Mouse (Mus musculus): ENCODE measurements around the gene Kcnd3. TPM values are rescaled to one million over a fixed set of nuclear protein-coding genes. Genes with fewer than 3 reads are reported as not detected.

The Kcnd3 gene
- total and polyA plus RNA-seq, 3 experiments: 0.05 TPM; not detected in 2

DNA sequence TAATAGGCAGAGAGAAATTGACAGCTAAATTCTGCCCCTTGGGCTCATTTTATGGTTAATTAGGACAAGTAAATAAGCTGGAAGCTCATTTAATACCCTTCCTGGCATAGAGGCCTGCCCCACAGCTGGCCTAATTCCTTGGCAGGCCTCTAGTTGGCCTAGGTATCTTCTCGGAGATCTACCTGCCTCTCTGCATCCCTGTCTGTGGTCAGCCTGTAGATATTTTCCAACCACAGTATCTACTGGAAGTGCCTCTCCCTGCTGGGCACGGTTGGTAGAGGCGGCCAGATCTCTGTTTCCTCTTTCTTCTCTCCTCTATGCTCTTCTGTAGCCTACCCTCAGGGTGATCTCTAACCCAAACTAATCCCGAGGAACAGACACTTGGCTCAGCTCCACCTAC, 267.8 kb downstream of the Kcnd3 start:
- H3K36me3 ChIP-seq (replicated peaks): peaks cover 80% of the 10 kb centered on the region
- TF ChIP-seq TAL1 (conservative IDR thresholded peaks at IDR 0.05; ENCODE audit: low read depth, low read length) (no peak), GATA2 (IDR thresholded peaks at IDR 0.05; ENCODE audit: borderline replicate concordance, low read depth, low read length) (no peak), GATA1 (IDR thresholded peaks at IDR 0.05; ENCODE audit: borderline replicate concordance, low read length) (no peak), CTCF (IDR thresholded peaks at IDR 0.05; ENCODE audit: low read depth, low read length) (no peak), POLR2AphosphoS5 (IDR thresholded peaks at IDR 0.05; ENCODE audit: insufficient replicate concordance, low read depth, low read length) (no peak)
- ATAC-seq (ENCODE audit: extremely low read depth, insufficient number of reproducible peaks, low FRiP score, poor library complexity, severe bottlenecking) (no peak), DNase-seq (ENCODE audit: low spot score) (no peak)
- no peak overlapping the region for H3K4me3 ChIP-seq (ENCODE audit: low read depth, low read length)
- H3K9me3 ChIP-seq (replicated peaks): no peaks in the 10 kb centered on the region
- H3K4me1 ChIP-seq (ENCODE audit: insufficient read depth, low read depth, low read length): peaks cover 21% of the 10 kb centered on the region
- H3K27me3 ChIP-seq (ENCODE audit: insufficient read depth, low read length): no peaks in the 10 kb centered on the region

DNA sequence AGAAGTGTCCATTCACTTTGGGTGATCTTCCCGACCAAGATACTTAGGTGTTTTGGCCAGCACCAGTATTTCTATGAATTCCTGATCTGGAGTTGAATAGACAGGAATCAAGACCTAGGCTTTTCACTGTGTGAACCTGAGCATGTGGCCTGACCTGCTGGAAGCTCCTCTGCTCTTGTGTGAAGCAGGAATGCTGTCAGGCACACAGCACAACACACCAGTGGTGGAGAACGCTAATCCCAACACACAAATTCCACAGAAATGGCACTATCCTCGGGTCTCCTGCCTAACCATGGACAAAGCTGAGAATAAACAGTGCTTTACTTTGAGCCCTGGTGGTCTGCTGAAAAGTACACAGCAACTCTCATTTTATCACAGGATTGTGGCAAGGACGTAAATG, 268.4 kb downstream of the Kcnd3 start:
- Histone ChIP-seq H3K36me3 (replicated peaks) (peaks cover 82% of the 10 kb centered on the region), H3K9me3 (replicated peaks) (no peaks in the 10 kb centered on the region), H3K4me3 (ENCODE audit: low read depth, low read length) (no peak overlapping the region), H3K27me3 (ENCODE audit: insufficient read depth, low read length) (no peaks in the 10 kb centered on the region), H3K4me1 (ENCODE audit: insufficient read depth, low read depth, low read length) (peaks cover 21% of the 10 kb centered on the region)
- ATAC-seq (ENCODE audit: extremely low read depth, insufficient number of reproducible peaks, low FRiP score, poor library complexity, severe bottlenecking) (no peak), DNase-seq (ENCODE audit: low spot score) (no peak)
- TF ChIP-seq GATA1 (IDR thresholded peaks at IDR 0.05; ENCODE audit: borderline replicate concordance, low read length) (no peak), TAL1 (conservative IDR thresholded peaks at IDR 0.05; ENCODE audit: low read depth, low read length) (no peak), CTCF (IDR thresholded peaks at IDR 0.05; ENCODE audit: low read depth, low read length) (no peak), POLR2AphosphoS5 (IDR thresholded peaks at IDR 0.05; ENCODE audit: insufficient replicate concordance, low read depth, low read length) (no peak), GATA2 (IDR thresholded peaks at IDR 0.05; ENCODE audit: borderline replicate concordance, low read depth, low read length) (no peak)

DNA sequence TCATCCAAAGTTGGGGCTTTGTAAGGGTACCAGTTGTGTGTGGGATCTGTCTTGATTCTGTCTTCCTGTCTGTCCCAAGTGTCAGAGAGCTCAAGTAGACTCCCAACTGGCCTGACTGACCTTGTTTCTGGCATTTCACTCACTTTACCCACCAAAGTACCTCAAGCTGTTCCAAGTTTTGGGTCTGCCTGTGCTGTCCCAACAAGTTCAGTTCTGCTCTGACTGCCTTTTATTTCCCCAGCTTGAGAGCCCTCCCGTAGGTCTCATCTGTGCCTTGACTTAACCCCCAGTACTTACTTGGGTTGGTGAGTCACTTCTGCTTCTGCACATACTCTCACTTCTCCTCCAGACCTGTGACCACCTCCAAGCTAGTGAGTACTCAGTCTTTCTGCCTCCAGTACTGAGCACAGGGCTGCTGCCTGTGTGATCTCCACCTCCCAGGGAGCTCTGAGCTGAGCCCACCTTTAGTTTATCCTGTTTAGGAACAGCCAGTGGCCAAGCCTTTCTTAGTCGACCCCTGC, 269.6 kb downstream of the Kcnd3 start:
- ATAC-seq (ENCODE audit: extremely low read depth, insufficient number of reproducible peaks, low FRiP score, poor library complexity, severe bottlenecking) (no peak), DNase-seq (ENCODE audit: low spot score) (no peak)
- Histone ChIP-seq H3K4me3 (ENCODE audit: low read depth, low read length) (no peak overlapping the region), H3K9me3 (replicated peaks) (no peaks in the 10 kb centered on the region), H3K27me3 (ENCODE audit: insufficient read depth, low read length) (no peaks in the 10 kb centered on the region), H3K36me3 (replicated peaks) (peaks cover 75% of the 10 kb centered on the region), H3K4me1 (ENCODE audit: insufficient read depth, low read depth, low read length) (peaks cover 10% of the 10 kb centered on the region)
- TF ChIP-seq POLR2AphosphoS5 (IDR thresholded peaks at IDR 0.05; ENCODE audit: insufficient replicate concordance, low read depth, low read length) (no peak), TAL1 (conservative IDR thresholded peaks at IDR 0.05; ENCODE audit: low read depth, low read length) (no peak), GATA2 (IDR thresholded peaks at IDR 0.05; ENCODE audit: borderline replicate concordance, low read depth, low read length) (no peak), CTCF (IDR thresholded peaks at IDR 0.05; ENCODE audit: low read depth, low read length) (no peak), GATA1 (IDR thresholded peaks at IDR 0.05; ENCODE audit: borderline replicate concordance, low read length) (no peak)

DNA sequence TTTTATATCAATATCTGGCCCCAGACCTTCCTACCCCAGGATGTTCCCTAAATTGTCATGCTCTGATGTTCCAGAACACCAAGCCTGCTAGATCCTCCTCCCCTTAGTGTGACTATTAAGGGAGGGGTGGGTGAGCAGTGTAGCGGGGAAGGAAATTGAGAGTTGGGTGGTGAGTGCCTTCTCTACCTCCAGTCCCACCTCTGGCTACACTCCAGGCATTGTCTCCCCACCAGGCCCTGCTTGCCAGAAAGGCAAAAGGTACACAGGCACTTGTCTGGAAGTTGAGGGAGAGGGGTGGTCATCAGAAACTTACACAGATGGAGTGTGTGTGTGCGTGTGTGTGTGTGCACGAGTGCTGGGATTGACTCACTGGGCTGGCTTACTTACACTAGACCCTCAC, 270.4 kb downstream of the Kcnd3 start:
- no peak for ATAC-seq (ENCODE audit: extremely low read depth, insufficient number of reproducible peaks, low FRiP score, poor library complexity, severe bottlenecking)
- DNase-seq (ENCODE audit: low spot score): no peak
- peaks cover 74% of the 10 kb centered on the region for H3K36me3 ChIP-seq (replicated peaks)
- H3K27me3 ChIP-seq (ENCODE audit: insufficient read depth, low read length): no peaks in the 10 kb centered on the region
- no peaks in the 10 kb centered on the region for H3K9me3 ChIP-seq (replicated peaks)
- TF ChIP-seq TAL1 (conservative IDR thresholded peaks at IDR 0.05; ENCODE audit: low read depth, low read length) (no peak), CTCF (IDR thresholded peaks at IDR 0.05; ENCODE audit: low read depth, low read length) (no peak), POLR2AphosphoS5 (IDR thresholded peaks at IDR 0.05; ENCODE audit: insufficient replicate concordance, low read depth, low read length) (no peak), GATA1 (IDR thresholded peaks at IDR 0.05; ENCODE audit: borderline replicate concordance, low read length) (no peak), GATA2 (IDR thresholded peaks at IDR 0.05; ENCODE audit: borderline replicate concordance, low read depth, low read length) (no peak)
- H3K4me3 ChIP-seq (ENCODE audit: low read depth, low read length): no peak overlapping the region
- H3K4me1 ChIP-seq (ENCODE audit: insufficient read depth, low read depth, low read length): peaks cover 8% of the 10 kb centered on the region

Other genes starting within 250 kb of the Kcnd3 start
- 32.2 and 34.1 TPM in 2 replicates for gene Ddx20, start 235.2 kb downstream of the Kcnd3 start, total RNA-seq (2014; fragmentation: Nextera tagmentation)
- 70.5 and 75.5 TPM in 2 replicates for gene Ddx20, start 235.2 kb downstream of the Kcnd3 start, total RNA-seq (2017)
- 13.9 and 16.1 TPM in 2 replicates for gene Ddx20, start 235.2 kb downstream of the Kcnd3 start, polyA plus RNA-seq (2012)